9 mouse cellular contexts compared by ENCODE assay signal in genomic region chr4:45967479-45968341, GRCm38 (mm10). TPM values are rescaled to one million over a fixed set of nuclear protein-coding genes. Genes with fewer than 3 reads are reported as not detected.
DNase-seq lines count a peak whose midpoint lies in the region; ATAC-seq and TF ChIP-seq lines count a peak whose summit lies in the region.
"Had no signal": no experiment of that assay in that cellular context is flagged by ENCODE, and none has a peak within 500 bp of the region (broad histone marks: within the 10 kb centered on the region; RNA-seq: fewer than 3 reads in every experiment).

No protein-coding gene starts in this region.

- H3K27ac ChIP-seq in ES-E14 (ENCODE audit: insufficient read depth, low read depth, low read length, poor library complexity, severe bottlenecking), result no peak overlapping the region
- peak overlapping the region; percentile 73 for H3K27ac ChIP-seq in heart, postnatal 0 days (ENCODE audit: low read depth)
- peak overlapping the region; percentile 77 for H3K27ac ChIP-seq in liver, postnatal 0 days (ENCODE audit: low read depth)

- no peak for TF ChIP-seq CTCF in heart, postnatal 0 days (IDR thresholded peaks at IDR 0.05; ENCODE audit: low read depth)
- no peak for TF ChIP-seq CTCF in liver, postnatal 0 days (IDR thresholded peaks at IDR 0.05; ENCODE audit: low read depth)
- no peak for TF ChIP-seq CTCF in lung, adult 2 months (IDR thresholded peaks at IDR 0.05; ENCODE audit: insufficient read depth, low read length)

- in situ Hi-C loops in ES-E14 (cut with MboI; ENCODE audit: low sequenced_read_pairs in 2 of 2, unreplicated experiment in 2 of 2), result no loop called here

- WGBS in heart, postnatal 0 days, result 64% methylated on average over 9 of the region's 9 CpGs
- 62% methylated on average over 9 of the region's 9 CpGs for WGBS in liver, postnatal 0 days (ENCODE audit: insufficient replicate concordance)
- WGBS in lung, adult 2 months, result 76% methylated on average over 9 of the region's 9 CpGs

- H3K4me2 ChIP-seq in heart, postnatal 0 days (ENCODE audit: low read depth, low read length), result peak overlapping the region; percentile 19; the same call in 1 of the 2 replicates
- no peak overlapping the region for H3K4me2 ChIP-seq in liver, postnatal 0 days (ENCODE audit: low read depth, low read length)

- H3K4me1 ChIP-seq in ES-E14 (ENCODE audit: control insufficient read depth in 2 of 2, insufficient read depth in 2 of 2, low read length in 2 of 2, poor library complexity in 1 of 2), result no peaks in the 10 kb centered on the region
- peaks cover 26% of the 10 kb centered on the region for H3K4me1 ChIP-seq in heart, postnatal 0 days (ENCODE audit: control insufficient read depth, insufficient read depth)
- peaks cover 53% of the 10 kb centered on the region for H3K4me1 ChIP-seq in liver, postnatal 0 days (ENCODE audit: insufficient read depth)
- H3K4me1 ChIP-seq in lung, adult 2 months (ENCODE audit: control insufficient read depth, insufficient read depth, low read length), result peaks cover 10% of the 10 kb centered on the region

- no peak for TF ChIP-seq POLR2A in lung, adult 2 months (IDR thresholded peaks at IDR 0.05; ENCODE audit: borderline replicate concordance, extremely low read depth, low read depth, low read length)

- H3K4me3 ChIP-seq in ES-E14 (ENCODE audit: insufficient read depth in 1 of 2, low read depth in 1 of 2, low read length in 2 of 2, poor library complexity in 1 of 2, severe bottlenecking in 1 of 2), result no peak overlapping the region
- H3K4me3 ChIP-seq in heart, postnatal 0 days (ENCODE audit: low read depth, low read length), result peak overlapping the region; percentile 3; the same call in 1 of the 2 replicates
- no peak overlapping the region for H3K4me3 ChIP-seq in liver, postnatal 0 days (ENCODE audit: low read depth, low read length)
- no peak overlapping the region for H3K4me3 ChIP-seq in lung, adult 2 months (replicated peaks; ENCODE audit: extremely low read depth, low read depth, low read length)

- H3K36me3 ChIP-seq in ES-E14 (ENCODE audit: control insufficient read depth, insufficient read depth, low read length, poor library complexity, severe bottlenecking), result no peaks in the 10 kb centered on the region
- H3K36me3 ChIP-seq in heart, postnatal 0 days (replicated peaks; ENCODE audit: control insufficient read depth, insufficient read depth, low read length), result no peaks in the 10 kb centered on the region
- no peaks in the 10 kb centered on the region for H3K36me3 ChIP-seq in liver, postnatal 0 days (replicated peaks; ENCODE audit: insufficient read depth, low read length)

- H3K9me3 ChIP-seq in ES-E14 (ENCODE audit: control insufficient read depth, insufficient read depth, low read depth, low read length), result no peaks in the 10 kb centered on the region; the same call in 1 of the 2 replicates
- no peaks in the 10 kb centered on the region for H3K9me3 ChIP-seq in heart, postnatal 0 days (replicated peaks; ENCODE audit: control insufficient read depth, low read length)
- H3K9me3 ChIP-seq in liver, postnatal 0 days (ENCODE audit: low read length), result no peaks in the 10 kb centered on the region

- DNase-seq in 3T3-L1 (ENCODE audit: low read depth, low spot score), result peak; percentile 51
- DNase-seq in ES-E14 (ENCODE audit: low read depth, low spot score), result no peak
- no peak for DNase-seq in heart, postnatal 0 days (ENCODE audit: low spot score)
- no peak for DNase-seq in liver, postnatal 0 days
- no peak for DNase-seq in left cerebral cortex, adult 11 months (ENCODE audit: low spot score)
- no peak for DNase-seq in lung, adult 2 months
- no peak for DNase-seq in adrenal gland, postnatal 14 days
- DNase-seq: cerebellum, adult 9-10 months had no signal

- TF ChIP-seq EP300 in heart, postnatal 0 days (IDR thresholded peaks at IDR 0.05; ENCODE audit: low read depth), result no peak
- no peak for TF ChIP-seq EP300 in liver, postnatal 0 days (IDR thresholded peaks at IDR 0.05; ENCODE audit: low read depth)

- H3K9ac ChIP-seq in ES-E14 (ENCODE audit: insufficient read depth, low read depth, low read length, poor library complexity, severe bottlenecking), result no peak overlapping the region
- no peak overlapping the region for H3K9ac ChIP-seq in heart, postnatal 0 days (replicated peaks; ENCODE audit: low read depth, low read length)
- H3K9ac ChIP-seq in liver, postnatal 0 days (replicated peaks), result no peak overlapping the region
- H3K9ac ChIP-seq: liver, embryonic 14.5 days had no signal

- H3K27me3 ChIP-seq in heart, postnatal 0 days (ENCODE audit: control insufficient read depth, insufficient read depth, low read length), result no peaks in the 10 kb centered on the region
- no peaks in the 10 kb centered on the region for H3K27me3 ChIP-seq in liver, postnatal 0 days (ENCODE audit: insufficient read depth, low read length)

- ATAC-seq in heart, postnatal 0 days (ENCODE audit: insufficient read depth, low read depth), result no peak
- ATAC-seq in liver, postnatal 0 days, result no peak

TF ChIP-seq in ES-E14, 5 proteins besides CTCF, POLR2A, EP300 and RAD21:
- TF ChIP-seq MAFK (IDR thresholded peaks at IDR 0.05; ENCODE audit: insufficient read depth, low read depth, low read length) (peak; percentile 50; the same call in 1 of the 2 replicates), HCFC1 (IDR thresholded peaks at IDR 0.05; ENCODE audit: borderline replicate concordance, insufficient read depth, low read length) (no peak)

RNA-seq across cellular contexts. Expression of gene Tdrd7, which starts 2.6 kb away (rescaled TPM):
- 2.2 and 6.0 TPM in 2 replicates for total RNA-seq in ES-E14 (2012; rRNA removed)
- total RNA-seq in heart, postnatal 0 days (2014; rRNA removed; ENCODE audit: low replicate concordance), result 18.7 and 45.8 TPM in 2 replicates
- 13.1 and 17.3 TPM in 2 replicates for polyA plus RNA-seq in heart, postnatal 0 days (2015; fragmentation: Nextera tagmentation; extraction: Ambion mirVana)
- 15.4 and 15.8 TPM in 2 replicates for polyA plus RNA-seq in liver, postnatal 0 days (2015; fragmentation: Nextera tagmentation; extraction: Ambion mirVana)
- 12.6 and 19.1 TPM in 2 replicates for polyA plus RNA-seq in lung, adult 2 months (2012; rRNA removed)
- 21.3 and 23.0 TPM in 2 replicates for total RNA-seq in adrenal gland, postnatal 14 days (2021)
